ENCODE assay signal across 7 mouse cellular contexts in genomic region chr3:94309633-94310363, GRCm38 (mm10). TPM values are rescaled to one million over a fixed set of nuclear protein-coding genes. Genes with fewer than 3 reads are reported as not detected.
DNase-seq lines count a peak whose midpoint lies in the region; ATAC-seq lines count a peak whose summit lies in the region.

Gene Them4 (plus strand): TSS chr3:94310089.

- peak within 1 kb of the TSS; percentile 68 for H3K4me2 ChIP-seq in intestine, embryonic 16.5 days (ENCODE audit: low read depth, low read length)
- H3K4me2 ChIP-seq in midbrain, embryonic 11.5 days: peak within 1 kb of the TSS; percentile 66

- peak within 1 kb of the TSS; percentile 96 for H3K27ac ChIP-seq in intestine, embryonic 16.5 days (ENCODE audit: low read length)
- H3K27ac ChIP-seq in midbrain, embryonic 11.5 days (ENCODE audit: low read depth, low read length): peak within 1 kb of the TSS; percentile 30

- no peaks in the 10 kb centered on the region for H3K36me3 ChIP-seq in intestine, embryonic 16.5 days (ENCODE audit: control insufficient read depth, insufficient read depth, low read length)
- no peaks in the 10 kb centered on the region for H3K36me3 ChIP-seq in midbrain, embryonic 11.5 days (ENCODE audit: control insufficient read depth, insufficient read depth, low read length)

- H3K4me1 ChIP-seq in intestine, embryonic 16.5 days (ENCODE audit: control insufficient read depth, insufficient read depth, low read length): 0 out of 2 replicates have a peak, but pooled peaks cover 6% of the 10 kb centered on the region
- H3K4me1 ChIP-seq in midbrain, embryonic 11.5 days (ENCODE audit: control insufficient read depth, insufficient read depth, low read length): no peaks in the 10 kb centered on the region

- H3K9ac ChIP-seq in intestine, embryonic 16.5 days (ENCODE audit: low read depth, low read length): peak within 1 kb of the TSS; percentile 79
- peak within 1 kb of the TSS; percentile 63 for H3K9ac ChIP-seq in midbrain, embryonic 11.5 days (ENCODE audit: low read length)

- intact Hi-C loops in left cerebral cortex, postnatal 36 days (cut with DNase I): no loop called here

- peak within 1 kb of the TSS; percentile 68 for H3K4me3 ChIP-seq in intestine, embryonic 16.5 days (ENCODE audit: low read length)
- H3K4me3 ChIP-seq in midbrain, embryonic 11.5 days (ENCODE audit: low read depth, low read length): peak within 1 kb of the TSS; percentile 42

- peak; percentile 99 for ATAC-seq in intestine, embryonic 16.5 days
- ATAC-seq in midbrain, embryonic 11.5 days (ENCODE audit: low FRiP score): peak; percentile 98

- under 1% methylated on average over 47 of the region's 47 CpGs for WGBS in intestine, embryonic 16.5 days
- 3% methylated on average over 47 of the region's 47 CpGs for WGBS in midbrain, embryonic 11.5 days

- H3K9me3 ChIP-seq in intestine, embryonic 16.5 days (ENCODE audit: control insufficient read depth, low read length): no peaks in the 10 kb centered on the region
- H3K9me3 ChIP-seq in midbrain, embryonic 11.5 days (ENCODE audit: control insufficient read depth, low read length): no peaks in the 10 kb centered on the region

- H3K27me3 ChIP-seq in intestine, embryonic 16.5 days (replicated peaks; ENCODE audit: control insufficient read depth, insufficient read depth, low read length): no peaks in the 10 kb centered on the region
- no peaks in the 10 kb centered on the region for H3K27me3 ChIP-seq in midbrain, embryonic 11.5 days (ENCODE audit: control insufficient read depth, insufficient read depth, low read length)

- peak; percentile 96 for DNase-seq in adrenal gland, adult 8-10 months
- DNase-seq in embryo, embryonic 9.5 days (ENCODE audit: extremely low spot score): peak; percentile 91
- DNase-seq in gastrocnemius, postnatal 4 days (ENCODE audit: low spot score in 2 of 2): peak; percentile 85 to 93
- DNase-seq in left cerebral cortex, postnatal 36 days (ENCODE audit: low spot score in 2 of 2): peak; percentile 88 to 89
- peak; percentile 98 for DNase-seq in midbrain, embryonic 11.5 days (ENCODE audit: low spot score, missing footprints)
- DNase-seq in skeletal muscle tissue, adult 2 months (ENCODE audit: low read depth, low spot score): peak; percentile 97

RNA-seq across cellular contexts. Expression of gene Them4, which starts in this region (rescaled TPM):
- total RNA-seq in adrenal gland, adult 8-10 months (2022): 1 to 10 TPM; 7.5 to 9.5 (median 9.1) TPM
- total RNA-seq in gastrocnemius, postnatal 4 days (2021): 1 to 10 TPM; 6.6 to 6.8 TPM
- polyA plus RNA-seq in intestine, embryonic 16.5 days (2015; fragmentation: Nextera tagmentation; extraction: Ambion mirVana): 18.5 and 19.4 TPM in 2 replicates
- total RNA-seq in left cerebral cortex, postnatal 36 days (2021): 10 to 100 TPM; 19.4 to 22.0 TPM
- polyA plus RNA-seq in midbrain, embryonic 11.5 days (2014; fragmentation: Nextera tagmentation; extraction: Ambion mirVana): 12.8 and 14.5 TPM in 2 replicates

Comparison
In these comparisons a context has a peak if more than half of its experiments do, and no peak if none do; other contexts are left out.
1. Peak in every context shown above with its lines: DNase-seq, ATAC-seq, H3K4me3 ChIP-seq and H3K27ac ChIP-seq.